Mouse (Mus musculus) kidney, embryonic 14.5 days (tissue): ENCODE measurements around the gene Gm3233. TPM values are rescaled to one million over a fixed set of nuclear protein-coding genes. Genes with fewer than 3 reads are reported as not detected.
"Not testable (repeated sequence)": the region's sequence is repeated elsewhere in the genome, so short reads cannot be mapped to it uniquely, and the experiment has no call there.

ENCODE experiments used
- ATAC-seq: fragments of 200-750 bp; cut with Nextera tagmentation; 2 replicates; pipeline ENCODE4 v1.8.0; 2017; ENCODE audit warnings: moderate number of reproducible peaks, mild to moderate bottlenecking, moderate TSS enrichment, moderate library complexity; ENCODE audit not compliant: low FRiP score, low TSS enrichment
- H3K27ac ChIP-seq: fragments of 300-500 bp; sonication (generic); 2 replicates; pipeline ENCODE4 v1.5.1; 2014; ENCODE audit warnings: low read depth, mild to moderate bottlenecking, low read length, moderate library complexity, mixed read lengths
- H3K27me3 ChIP-seq: fragments of 300-500 bp; sonication (generic); 2 replicates; pipeline ENCODE4 v1.6.1; 2014; ENCODE audit warnings: mild to moderate bottlenecking, low read length; ENCODE audit not compliant: control insufficient read depth, insufficient read depth
- H3K36me3 ChIP-seq: fragments of 300-500 bp; sonication (generic); 2 replicates; pipeline ENCODE4 v1.6.1; 2014; ENCODE audit warnings: low read length, mixed read lengths; ENCODE audit not compliant: control insufficient read depth, insufficient read depth
- H3K4me1 ChIP-seq: fragments of 300-500 bp; sonication (generic); 2 replicates; pipeline ENCODE4 v1.6.1; 2014; ENCODE audit warnings: low read length, mixed read lengths; ENCODE audit not compliant: control insufficient read depth, insufficient read depth
- H3K4me2 ChIP-seq: fragments of 300-500 bp; sonication (generic); replicated peaks from 2 replicates; pipeline ENCODE4 v1.6.1; 2014; ENCODE audit warnings: low read depth, mild to moderate bottlenecking, low read length
- H3K4me3 ChIP-seq: fragments of 300-500 bp; sonication (generic); 2 replicates; pipeline ENCODE4 v1.5.1; 2014; ENCODE audit warnings: mild to moderate bottlenecking, low read length
- H3K9ac ChIP-seq: fragments of 300-500 bp; sonication (generic); 2 replicates; pipeline ENCODE4 v1.6.1; 2014; ENCODE audit warnings: low read depth, mild to moderate bottlenecking, low read length, moderate library complexity
- H3K9me3 ChIP-seq: fragments of 300-500 bp; sonication (generic); 2 replicates; pipeline ENCODE4 v1.6.1; 2016; ENCODE audit warnings: low read length; ENCODE audit not compliant: control insufficient read depth
- WGBS: fragments of 180-500 bp; shearing (Covaris S2); extraction: QIAGEN DNeasy Blood & Tissue Kit; methylation state at CpG from one replicate; pipeline ENCODE4 v1.1.7; 2014; 5-methylcytosine and 5-hydroxymethylcytosine counted together
- polyA plus RNA-seq: library from polyadenylated mRNA; unstranded; fragments of >200 nt; fragmentation: Nextera tagmentation; extraction: Ambion mirVana; gene quantifications from 2 replicates; pipeline ENCODE4 v1.2.1, GENCODE M21; 2014

Gm3233 gene
- polyA plus RNA-seq, 1 experiment from 2014 or later: not detected

- H3K4me2 ChIP-seq, H3K9ac ChIP-seq, ATAC-seq, H3K4me1 ChIP-seq, H3K27me3 ChIP-seq, H3K9me3 ChIP-seq, H3K36me3 ChIP-seq, H3K4me3 ChIP-seq, H3K27ac ChIP-seq: not testable (repeated sequence)
- 55% methylated on average over 4 of the region's 5 CpGs for WGBS
Observed at GRCm38 (mm10) chr10:77741924-77742688, 17.4 kb downstream of the Gm3233 start, which contains the start of gene Gm18596. Gene Gm18596 (minus strand): TSS chr10:77742638.

GRCm38 (mm10) chr10:77738929-77739328 lies 20.6 kb downstream of the Gm3233 start:
- 89% methylated on average over 4 of the region's 4 CpGs for WGBS
- Histone ChIP-seq H3K9me3 (peaks cover 9% of the 10 kb centered on the region; the same call in 1 of the 2 replicates), H3K9ac (no peak overlapping the region), H3K4me3 (no peak overlapping the region), H3K36me3 (no peaks in the 10 kb centered on the region), H3K27ac (no peak overlapping the region), H3K27me3 (no peaks in the 10 kb centered on the region), H3K4me2 (no peak overlapping the region), H3K4me1 (no peaks in the 10 kb centered on the region)
- ATAC-seq: no peak

- 85% methylated on average over 1 of the region's 1 CpGs for WGBS
- Histone ChIP-seq H3K9me3 (peaks cover 9% of the 10 kb centered on the region; the same call in 1 of the 2 replicates), H3K9ac (no peak overlapping the region), H3K27me3 (no peaks in the 10 kb centered on the region), H3K27ac (no peak overlapping the region), H3K4me3 (no peak overlapping the region), H3K4me2 (no peak overlapping the region), H3K4me1 (no peaks in the 10 kb centered on the region), H3K36me3 (no peaks in the 10 kb centered on the region)
- ATAC-seq: no peak
Observed at GRCm38 (mm10) chr10:77735928-77736327, 23.6 kb downstream of the Gm3233 start.

- Histone ChIP-seq H3K4me2 (no peak overlapping the region), H3K4me1 (no peaks in the 10 kb centered on the region), H3K27ac (no peak overlapping the region), H3K36me3 (no peaks in the 10 kb centered on the region), H3K9me3 (no peaks in the 10 kb centered on the region; the same call in 1 of the 2 replicates), H3K27me3 (no peaks in the 10 kb centered on the region), H3K4me3 (no peak overlapping the region), H3K9ac (no peak overlapping the region)
- ATAC-seq: no peak
- WGBS: 54% methylated on average over 4 of the region's 4 CpGs
Observed at GRCm38 (mm10) chr10:77729241-77729640, 30.2 kb downstream of the Gm3233 start.

GRCm38 (mm10) chr10:77728280-77728679 lies 31.2 kb downstream of the Gm3233 start:
- Histone ChIP-seq H3K4me3 (no peak overlapping the region), H3K27ac (no peak overlapping the region), H3K27me3 (no peaks in the 10 kb centered on the region), H3K9ac (no peak overlapping the region), H3K4me2 (no peak overlapping the region), H3K9me3 (no peaks in the 10 kb centered on the region), H3K36me3 (no peaks in the 10 kb centered on the region), H3K4me1 (no peaks in the 10 kb centered on the region)
- 60% methylated on average over 4 of the region's 4 CpGs for WGBS
- ATAC-seq: no peak

GRCm38 (mm10) chr10:77726186-77726585 lies 33.3 kb downstream of the Gm3233 start, which contains the start of gene Gm10100:
Gene Gm10100 (plus strand): TSS chr10:77726486.
- no peak within 1 kb of the TSS for H3K9ac ChIP-seq
- no peak within 1 kb of the TSS for H3K4me3 ChIP-seq
- no peaks in the 10 kb centered on the region for H3K4me1 ChIP-seq
- ATAC-seq: no peak
- no peaks in the 10 kb centered on the region for H3K9me3 ChIP-seq
- no peak within 1 kb of the TSS for H3K4me2 ChIP-seq
- no peak within 1 kb of the TSS for H3K27ac ChIP-seq
- WGBS: 45% methylated on average over 3 of the region's 3 CpGs
- no peaks in the 10 kb centered on the region for H3K27me3 ChIP-seq
- H3K36me3 ChIP-seq: no peaks in the 10 kb centered on the region

GRCm38 (mm10) chr10:77724855-77725254 lies 34.6 kb downstream of the Gm3233 start:
- Histone ChIP-seq H3K27ac (no peak overlapping the region), H3K36me3 (no peaks in the 10 kb centered on the region), H3K4me3 (no peak overlapping the region), H3K9ac (no peak overlapping the region), H3K4me2 (no peak overlapping the region), H3K4me1 (no peaks in the 10 kb centered on the region), H3K27me3 (no peaks in the 10 kb centered on the region), H3K9me3 (no peaks in the 10 kb centered on the region)
- no peak for ATAC-seq
- 72% methylated on average over 8 of the region's 8 CpGs for whole genome bisulfite sequencing

GRCm38 (mm10) chr10:77720299-77720698 lies 39.2 kb downstream of the Gm3233 start, which contains the start of gene Krtap12-1:
Gene Krtap12-1 (plus strand): TSS chr10:77720599.
- not testable (repeated sequence) for H3K4me3 ChIP-seq, H3K9ac ChIP-seq, H3K27me3 ChIP-seq, H3K4me1 ChIP-seq, H3K36me3 ChIP-seq, H3K4me2 ChIP-seq, ATAC-seq, H3K27ac ChIP-seq, H3K9me3 ChIP-seq
- WGBS: 87% methylated on average over 1 of the region's 1 CpGs

GRCm38 (mm10) chr10:77715507-77715906 lies 44.0 kb downstream of the Gm3233 start, which contains the start of gene Gm10142:
Gene Gm10142 (plus strand): TSS chr10:77715807.
- H3K27me3 ChIP-seq: no peaks in the 10 kb centered on the region
- H3K9ac ChIP-seq: no peak within 1 kb of the TSS
- no peak within 1 kb of the TSS for H3K27ac ChIP-seq
- H3K9me3 ChIP-seq: peaks cover 4% of the 10 kb centered on the region; the same call in 1 of the 2 replicates
- no peak for ATAC-seq
- no peaks in the 10 kb centered on the region for H3K36me3 ChIP-seq
- no peaks in the 10 kb centered on the region for H3K4me1 ChIP-seq
- no peak within 1 kb of the TSS for H3K4me2 ChIP-seq
- no peak within 1 kb of the TSS for H3K4me3 ChIP-seq
- WGBS: 71% methylated on average over 1 of the region's 1 CpGs
